Mouse (Mus musculus) stomach, embryonic 16.5 days (tissue): ENCODE results near the gene Retnla. TPM values are rescaled to one million over a fixed set of nuclear protein-coding genes. Genes with fewer than 3 reads are reported as not detected.
"Not testable (repeated sequence)": the region's sequence is repeated elsewhere in the genome, so short reads cannot be mapped to it uniquely, and the experiment has no call there.

Experiments used
- ATAC-seq: fragments of 200-750 bp; cut with Nextera tagmentation; 2 replicates; pipeline ENCODE4 v1.8.0; 2017; ENCODE audit warnings: moderate number of reproducible peaks, moderate TSS enrichment; ENCODE audit not compliant: insufficient read depth, low FRiP score
- H3K27ac ChIP-seq: fragments of 300-500 bp; sonication (generic); 2 replicates; pipeline ENCODE4 v1.5.1; 2014; ENCODE audit warnings: low read length
- H3K27me3 ChIP-seq: fragments of 300-500 bp; sonication (generic); 2 replicates; pipeline ENCODE4 v1.6.1; 2014; ENCODE audit warnings: low read length, control low read depth, mixed read lengths; ENCODE audit not compliant: control insufficient read depth, insufficient read depth
- H3K36me3 ChIP-seq: fragments of 300-500 bp; sonication (generic); 2 replicates; pipeline ENCODE4 v1.6.1; 2014; ENCODE audit warnings: low read length; ENCODE audit not compliant: control insufficient read depth, insufficient read depth
- H3K4me1 ChIP-seq: fragments of 300-500 bp; sonication (generic); 2 replicates; pipeline ENCODE4 v1.6.1; 2014; ENCODE audit warnings: low read length, control low read depth, mixed read lengths; ENCODE audit not compliant: control insufficient read depth, insufficient read depth
- H3K4me2 ChIP-seq: fragments of 300-500 bp; sonication (generic); 2 replicates; pipeline ENCODE4 v1.6.1; 2014; ENCODE audit warnings: low read depth, low read length, mixed read lengths
- H3K4me3 ChIP-seq: fragments of 300-500 bp; sonication (generic); replicated peaks from 2 replicates; pipeline ENCODE4 v1.5.1; 2014; ENCODE audit warnings: mild to moderate bottlenecking, low read length
- H3K9ac ChIP-seq: fragments of 300-500 bp; sonication (generic); 2 replicates; pipeline ENCODE4 v1.6.1; 2014; ENCODE audit warnings: low read length
- H3K9me3 ChIP-seq: fragments of 300-500 bp; sonication (generic); replicated peaks from 2 replicates; pipeline ENCODE4 v1.6.1; 2016; ENCODE audit warnings: low read length, control low read depth; ENCODE audit not compliant: control insufficient read depth
- WGBS: fragments of 180-500 bp; shearing (Covaris S2); extraction: QIAGEN DNeasy Blood & Tissue Kit; methylation state at CpG from one replicate; pipeline ENCODE4 v1.1.7; 2014; 5-methylcytosine and 5-hydroxymethylcytosine counted together
- polyA plus RNA-seq: library from polyadenylated mRNA; unstranded; fragments of >200 nt; fragmentation: Nextera tagmentation; extraction: Ambion mirVana; gene quantifications from 2 replicates; pipeline ENCODE4 v1.2.1, GENCODE M21; 2015

The Retnla gene
- polyA plus RNA-seq, 1 experiment from 2014 or later, result not detected

- Histone ChIP-seq H3K9me3 (no peaks in the 10 kb centered on the region), H3K4me3 (no peak overlapping the region), H3K4me2 (no peak overlapping the region), H3K36me3 (no peaks in the 10 kb centered on the region), H3K9ac (no peak overlapping the region), H3K4me1 (no peaks in the 10 kb centered on the region), H3K27me3 (no peaks in the 10 kb centered on the region), H3K27ac (no peak overlapping the region)
- ATAC-seq, result no peak
- 91% methylated on average over 6 of the region's 6 CpGs for WGBS
These were observed 23.8 kb upstream of the Retnla start for GRCm38 (mm10) chr16:48818524-48818923.

- Histone ChIP-seq H3K4me1 (no peaks in the 10 kb centered on the region), H3K27me3 (no peaks in the 10 kb centered on the region), H3K27ac (no peak overlapping the region), H3K9me3 (no peaks in the 10 kb centered on the region), H3K4me2 (no peak overlapping the region), H3K4me3 (no peak overlapping the region), H3K9ac (no peak overlapping the region), H3K36me3 (no peaks in the 10 kb centered on the region)
- WGBS, result 57% methylated on average over 3 of the region's 3 CpGs
- peak; percentile 71; the same call in 1 of the 2 replicates for ATAC-seq
These were observed 15.9 kb upstream of the Retnla start for GRCm38 (mm10) chr16:48826474-48826873.

- Histone ChIP-seq H3K9ac (no peak overlapping the region), H3K4me2 (no peak overlapping the region), H3K36me3 (no peaks in the 10 kb centered on the region), H3K27me3 (no peaks in the 10 kb centered on the region), H3K27ac (no peak overlapping the region), H3K4me1 (no peaks in the 10 kb centered on the region), H3K4me3 (no peak overlapping the region), H3K9me3 (no peaks in the 10 kb centered on the region)
- WGBS, result 56% methylated on average over 1 of the region's 1 CpGs
- no peak for ATAC-seq
These were observed 14.7 kb upstream of the Retnla start for GRCm38 (mm10) chr16:48827625-48828024.

GRCm38 (mm10) chr16:48829060-48829459 lies 13.3 kb upstream of the Retnla start:
- H3K27ac ChIP-seq, result no peak overlapping the region
- no peak overlapping the region for H3K4me2 ChIP-seq
- WGBS, result 84% methylated on average over 4 of the region's 4 CpGs
- H3K36me3 ChIP-seq, result no peaks in the 10 kb centered on the region
- H3K9ac ChIP-seq, result no peak overlapping the region
- ATAC-seq, result no peak
- H3K27me3 ChIP-seq, result no peaks in the 10 kb centered on the region
- H3K4me3 ChIP-seq, result no peak overlapping the region
- H3K4me1 ChIP-seq, result no peaks in the 10 kb centered on the region
- H3K9me3 ChIP-seq, result no peaks in the 10 kb centered on the region

GRCm38 (mm10) chr16:48832055-48832454 lies 10.3 kb upstream of the Retnla start:
- Histone ChIP-seq H3K36me3 (no peaks in the 10 kb centered on the region), H3K9me3 (no peaks in the 10 kb centered on the region), H3K4me3 (no peak overlapping the region), H3K4me2 (no peak overlapping the region), H3K9ac (no peak overlapping the region), H3K27ac (no peak overlapping the region), H3K27me3 (no peaks in the 10 kb centered on the region), H3K4me1 (no peaks in the 10 kb centered on the region)
- no peak for ATAC-seq
- 66% methylated on average over 7 of the region's 8 CpGs for WGBS

GRCm38 (mm10) chr16:48833626-48834025 lies 8.7 kb upstream of the Retnla start:
- H3K4me3 ChIP-seq, H3K4me1 ChIP-seq, H3K9ac ChIP-seq, H3K36me3 ChIP-seq, H3K9me3 ChIP-seq, H3K4me2 ChIP-seq, ATAC-seq, H3K27ac ChIP-seq, H3K27me3 ChIP-seq: not testable (repeated sequence)
- WGBS, result 63% methylated on average over 1 of the region's 1 CpGs

GRCm38 (mm10) chr16:48843671-48844386 lies 1.5 kb downstream of the Retnla start:
- Histone ChIP-seq H3K4me1 (no peaks in the 10 kb centered on the region), H3K9me3 (no peaks in the 10 kb centered on the region), H3K9ac (no peak overlapping the region), H3K27ac (no peak overlapping the region), H3K4me3 (no peak overlapping the region), H3K36me3 (no peaks in the 10 kb centered on the region), H3K4me2 (no peak overlapping the region), H3K27me3 (no peaks in the 10 kb centered on the region)
- no peak for ATAC-seq
- whole genome bisulfite sequencing, result 87% methylated on average over 4 of the region's 4 CpGs

GRCm38 (mm10) chr16:48865004-48865403 lies 22.7 kb downstream of the Retnla start:
- ATAC-seq, H3K27ac ChIP-seq, H3K4me3 ChIP-seq, H3K36me3 ChIP-seq, H3K27me3 ChIP-seq, H3K4me1 ChIP-seq, H3K9ac ChIP-seq, H3K9me3 ChIP-seq, H3K4me2 ChIP-seq: not testable (repeated sequence)
- 89% methylated on average over 1 of the region's 1 CpGs for WGBS

GRCm38 (mm10) chr16:48867690-48868089 lies 25.3 kb downstream of the Retnla start:
- 72% methylated on average over 2 of the region's 2 CpGs for WGBS
- Histone ChIP-seq H3K36me3 (no peaks in the 10 kb centered on the region), H3K4me2 (no peak overlapping the region), H3K9me3 (no peaks in the 10 kb centered on the region), H3K4me3 (no peak overlapping the region), H3K4me1 (no peaks in the 10 kb centered on the region), H3K9ac (no peak overlapping the region), H3K27me3 (no peaks in the 10 kb centered on the region), H3K27ac (no peak overlapping the region)
- no peak for ATAC-seq
